Mouse (Mus musculus) adipose tissue, adult 10 weeks (tissue): ENCODE data around the gene Mcub. TPM values are rescaled to one million over a fixed set of nuclear protein-coding genes. Genes with fewer than 3 reads are reported as not detected.

Source experiments
- polyA plus RNA-seq: library from polyadenylated mRNA; stranded (reverse); fragments of 350-450 nt; fragmentation: Illumina TruSeq; extraction: RNeasy Lipid Tissue Mini Kit (QIAGEN cat#74804); gene quantifications from one replicate; pipeline ENCODE4 v1.2.3, GENCODE M21; 2014; ENCODE audit warnings: low read depth, low replicate concordance

Gene Mcub
- 6.9 TPM for polyA plus RNA-seq

GRCm38 (mm10) chr3:129969432-129970395 is at the start of gene Mcub:
TSS of gene Mcub (minus strand) at chr3:129970206.

GRCm38 (mm10) chr3:129901271-129901809 is 68.7 kb downstream of the Mcub start, which contains the start of gene Casp6:
TSS of gene Casp6 (plus strand) at chr3:129901425.

DNA sequence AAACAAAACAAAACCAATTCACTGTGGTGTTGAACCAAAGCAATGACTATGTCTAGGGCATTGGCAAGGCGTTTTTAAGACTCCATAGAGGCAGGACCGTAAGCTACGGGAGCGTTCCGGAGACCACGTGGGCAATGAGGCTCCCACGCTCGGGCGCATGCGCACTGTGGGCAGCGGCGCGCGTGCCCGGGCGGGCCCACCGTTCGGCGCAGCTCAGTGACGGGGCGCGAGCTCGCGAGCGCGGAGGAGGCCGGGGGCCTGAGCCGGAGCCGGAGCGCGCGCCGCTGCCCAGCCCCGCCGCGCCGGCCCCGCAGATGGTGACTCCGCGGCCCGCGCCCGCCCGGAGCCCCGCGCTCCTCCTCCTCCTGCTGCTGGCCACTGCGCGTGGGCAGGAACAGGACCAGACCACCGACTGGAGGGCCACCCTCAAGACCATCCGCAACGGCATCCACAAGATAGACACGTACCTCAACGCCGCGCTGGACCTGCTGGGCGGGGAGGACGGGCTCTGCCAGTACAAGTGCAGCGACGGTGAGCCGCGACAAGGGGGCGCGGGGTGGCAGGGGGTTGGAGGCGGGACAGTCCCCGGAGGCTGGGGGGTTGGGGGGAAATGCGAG is 91.5 kb downstream of the Mcub start, which contains the start of gene Pla2g12a:
TSS of gene Pla2g12a (plus strand) at position 202 of the 617 bp plus-strand sequence.

Other genes with a start within 250 kb of the Mcub start
- 19.2 TPM for gene Egf, start 214.9 kb downstream of the Mcub start, polyA plus RNA-seq
- not detected for gene Lrit3, start 166.2 kb downstream of the Mcub start, polyA plus RNA-seq
- gene Rrh, start 147.6 kb downstream of the Mcub start, polyA plus RNA-seq = not detected
- gene Gar1, start 138.8 kb downstream of the Mcub start, polyA plus RNA-seq = 42.4 TPM
- 7.4 TPM for gene Cfi, start 134.3 kb downstream of the Mcub start, polyA plus RNA-seq
- 105 TPM for gene Pla2g12a, start 91.6 kb downstream of the Mcub start, polyA plus RNA-seq
- gene Casp6, start 68.8 kb downstream of the Mcub start, polyA plus RNA-seq = 26.2 TPM
- 49.0 TPM for gene Sec24b, start 91.3 kb upstream of the Mcub start, polyA plus RNA-seq
- gene Col25a1, start 161.3 kb upstream of the Mcub start, polyA plus RNA-seq = 0.22 TPM